Mouse (Mus musculus) heart, embryonic 14.5 days (tissue): Measurements from ENCODE around the gene Capn5. TPM values are rescaled to one million over a fixed set of nuclear protein-coding genes. Genes with fewer than 3 reads are reported as not detected.
A peak's percentile ranks its signal among the peaks of the same experiment; 100 is the strongest.
"Not testable (repeated sequence)": the region's sequence is repeated elsewhere in the genome, so short reads cannot be mapped to it uniquely, and the experiment has no call there.

Experiments used
- ATAC-seq: fragments of 200-750 bp; cut with Nextera tagmentation; 2 replicates; pipeline ENCODE4 v1.8.0; 2017; ENCODE audit warnings: low read depth, moderate TSS enrichment; ENCODE audit not compliant: insufficient number of reproducible peaks, insufficient read depth, low FRiP score
- H3K27ac ChIP-seq, 2 experiments: fragments of 200-500 bp in 1 of 2; fragments of 300-500 bp in 1 of 2; sonication (generic) in 1 of 2; replicated peaks in 1 of 2; 2 replicates each; pipeline ENCODE4 v1.5.1; 2012 to 2014; ENCODE audit warnings: low read depth in 2 of 2, low read length in 2 of 2, control low read depth in 1 of 2, mild to moderate bottlenecking in 1 of 2, mixed read lengths in 1 of 2; ENCODE audit not compliant: control insufficient read depth in 1 of 2, insufficient read depth in 1 of 2
- H3K27me3 ChIP-seq: fragments of 300-500 bp; sonication (generic); 2 replicates; pipeline ENCODE4 v1.6.1; 2014; ENCODE audit warnings: mild to moderate bottlenecking, low read length, control low read depth; ENCODE audit not compliant: control insufficient read depth, insufficient read depth
- H3K36me3 ChIP-seq: fragments of 300-500 bp; sonication (generic); 2 replicates; pipeline ENCODE4 v1.6.1; 2014; ENCODE audit warnings: mild to moderate bottlenecking, control low read depth, low read length, mixed read lengths; ENCODE audit not compliant: control insufficient read depth, insufficient read depth
- H3K4me1 ChIP-seq, 2 experiments: fragments of 200-500 bp in 1 of 2; fragments of 300-500 bp in 1 of 2; sonication (generic) in 1 of 2; 2 replicates each; pipeline ENCODE4 v1.6.1; 2012 to 2014; ENCODE audit warnings: low read length in 2 of 2, control low read depth in 1 of 2, mixed read lengths in 1 of 2; ENCODE audit not compliant: control insufficient read depth in 2 of 2, insufficient read depth in 2 of 2
- H3K4me2 ChIP-seq: fragments of 300-500 bp; sonication (generic); 2 replicates; pipeline ENCODE4 v1.6.1; 2014; ENCODE audit warnings: mild to moderate bottlenecking, low read length
- H3K4me3 ChIP-seq, 2 experiments: fragments of 200-500 bp in 1 of 2; fragments of 300-500 bp in 1 of 2; sonication (generic) in 1 of 2; 2 replicates each; pipeline ENCODE4 v1.5.1; 2012 to 2014; ENCODE audit warnings: low read length in 2 of 2, mild to moderate bottlenecking in 2 of 2, control low read depth in 1 of 2, low read depth in 1 of 2, moderate library complexity in 1 of 2; ENCODE audit not compliant: control insufficient read depth in 1 of 2, insufficient read depth in 1 of 2
- H3K9ac ChIP-seq: fragments of 300-500 bp; sonication (generic); 2 replicates; pipeline ENCODE4 v1.6.1; 2014; ENCODE audit warnings: mild to moderate bottlenecking, low read length
- H3K9me3 ChIP-seq: fragments of 300-500 bp; sonication (generic); 2 replicates; pipeline ENCODE4 v1.6.1; 2016; ENCODE audit warnings: low read length, control low read depth; ENCODE audit not compliant: control insufficient read depth
- WGBS: fragments of 180-500 bp; shearing (Covaris S2); extraction: QIAGEN DNeasy Blood & Tissue Kit; methylation state at CpG from one replicate; pipeline ENCODE4 v1.1.7; 2014; 5-methylcytosine and 5-hydroxymethylcytosine counted together
- polyA plus RNA-seq: library from polyadenylated mRNA; unstranded; fragments of >200 nt; fragmentation: Nextera tagmentation; extraction: Ambion mirVana; gene quantifications from 2 replicates; pipeline ENCODE4 v1.2.1, GENCODE M21; 2014

Capn5 gene
- polyA plus RNA-seq, 1 experiment from 2014 or later, result 2.5 TPM

DNA sequence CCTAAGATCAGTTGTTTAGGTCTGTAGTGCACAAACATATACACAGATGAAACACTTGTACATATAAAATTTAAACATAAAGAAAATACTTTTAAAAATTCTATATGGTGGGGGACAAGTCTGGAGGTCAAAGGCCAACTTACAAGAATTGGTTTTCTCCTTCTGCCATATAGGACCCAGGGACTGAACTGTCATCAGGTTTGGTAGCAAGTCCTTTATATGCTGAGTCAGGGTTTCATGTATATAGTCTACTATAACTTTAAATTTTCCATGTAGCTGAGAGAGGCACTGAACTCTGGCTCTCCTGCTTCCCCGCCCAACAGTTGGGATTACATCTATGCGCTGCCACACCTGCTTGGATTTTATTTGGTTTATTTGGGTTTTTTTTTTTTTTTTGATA is 10.2 kb upstream of the Capn5 start:
- Histone ChIP-seq H3K4me1 (no peaks in the 10 kb centered on the region; a peak in 1 of 4 replicates), H3K27me3 (peaks cover 14% of the 10 kb centered on the region), H3K9me3 (no peaks in the 10 kb centered on the region), H3K4me3 (no peak overlapping the region), H3K27ac (no peak overlapping the region), H3K9ac (no peak overlapping the region), H3K4me2 (no peak overlapping the region), H3K36me3 (no peaks in the 10 kb centered on the region)
- WGBS, result 98% methylated on average over 2 of the region's 2 CpGs
- ATAC-seq, result no peak

DNA sequence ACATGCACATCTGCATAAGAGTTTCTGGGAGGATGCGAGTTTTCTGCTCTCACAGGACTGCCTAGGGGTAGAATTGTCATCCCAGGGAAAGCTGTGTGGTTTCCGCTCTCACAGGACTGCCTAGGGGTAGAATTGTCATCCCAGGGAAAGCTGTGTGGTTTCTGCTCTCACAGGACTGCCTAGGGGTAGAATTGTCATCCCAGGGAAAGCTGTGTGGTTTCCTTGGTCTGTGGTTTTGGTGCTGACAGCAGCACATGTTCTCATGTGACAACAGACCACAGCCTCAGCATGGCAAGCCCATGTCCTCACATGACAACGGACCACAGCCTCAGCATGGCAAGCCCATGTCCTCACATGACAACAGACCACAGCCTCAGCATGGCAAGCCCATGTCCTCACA is 9.3 kb upstream of the Capn5 start:
- not testable (repeated sequence) for H3K36me3 ChIP-seq, H3K4me1 ChIP-seq, H3K9me3 ChIP-seq, H3K4me3 ChIP-seq, ATAC-seq, H3K27ac ChIP-seq, H3K9ac ChIP-seq, H3K27me3 ChIP-seq, H3K4me2 ChIP-seq
- WGBS, result 81% methylated on average over 3 of the region's 3 CpGs

DNA sequence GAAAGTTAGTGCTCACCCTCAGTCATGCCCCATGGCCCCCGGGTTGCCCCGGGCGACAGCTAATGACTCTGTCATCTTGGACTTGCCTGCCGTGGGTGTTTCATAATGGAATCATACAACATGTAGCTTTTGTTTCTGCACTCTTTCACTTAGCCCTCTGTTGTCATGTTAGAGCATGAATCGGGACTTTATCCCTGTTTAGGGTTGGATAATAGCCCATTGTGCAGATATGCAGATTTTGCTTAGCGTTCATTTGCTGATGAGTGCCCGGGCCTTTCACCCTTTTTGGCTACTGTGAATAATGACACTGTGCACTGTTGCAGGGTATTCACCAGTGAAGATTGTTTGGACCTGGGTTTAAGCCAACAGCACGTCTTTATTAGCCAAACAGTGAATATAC is 8.6 kb upstream of the Capn5 start:
- H3K36me3 ChIP-seq, result no peaks in the 10 kb centered on the region
- no peak overlapping the region for H3K9ac ChIP-seq
- H3K27ac ChIP-seq, result no peak overlapping the region
- no peak overlapping the region for H3K4me2 ChIP-seq
- ATAC-seq, result no peak
- H3K9me3 ChIP-seq, result no peaks in the 10 kb centered on the region
- WGBS, result 79% methylated on average over 8 of the region's 8 CpGs
- no peak overlapping the region for H3K4me3 ChIP-seq
- peaks cover 0 to 3% of the 10 kb centered on the region in 2 experiments; a peak in 1 of 4 replicates for H3K4me1 ChIP-seq
- H3K27me3 ChIP-seq, result no peaks in the 10 kb centered on the region; the same call in 1 of the 2 replicates

DNA sequence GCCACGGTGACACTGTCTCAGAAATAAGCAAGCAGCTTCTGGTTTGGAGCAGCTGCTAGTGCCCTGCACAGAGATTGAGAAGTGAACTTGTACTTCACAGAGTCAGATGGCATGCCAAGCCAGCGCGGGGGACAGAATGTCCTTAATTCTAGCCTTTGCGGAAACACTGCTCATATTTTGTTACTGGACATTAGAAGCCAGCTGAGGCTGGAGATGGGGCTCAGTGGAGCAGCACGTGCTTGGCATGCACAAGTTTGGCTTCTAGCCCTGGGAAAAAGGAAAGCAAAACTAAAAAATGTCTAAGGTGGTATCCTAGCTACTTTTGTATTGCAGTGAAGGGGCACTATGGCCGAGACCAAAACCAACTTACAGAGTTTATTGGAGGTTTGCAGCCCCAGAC is 7.3 kb upstream of the Capn5 start:
- no peak overlapping the region for H3K4me2 ChIP-seq
- ATAC-seq, result no peak
- H3K4me3 ChIP-seq, result no peak overlapping the region
- no peak overlapping the region for H3K9ac ChIP-seq
- peaks cover 0 to 5% of the 10 kb centered on the region in 2 experiments; a peak in 1 of 4 replicates for H3K4me1 ChIP-seq
- no peak overlapping the region for H3K27ac ChIP-seq
- H3K27me3 ChIP-seq, result no peaks in the 10 kb centered on the region
- H3K9me3 ChIP-seq, result no peaks in the 10 kb centered on the region
- 74% methylated on average over 6 of the region's 6 CpGs for WGBS
- H3K36me3 ChIP-seq, result no peaks in the 10 kb centered on the region

DNA sequence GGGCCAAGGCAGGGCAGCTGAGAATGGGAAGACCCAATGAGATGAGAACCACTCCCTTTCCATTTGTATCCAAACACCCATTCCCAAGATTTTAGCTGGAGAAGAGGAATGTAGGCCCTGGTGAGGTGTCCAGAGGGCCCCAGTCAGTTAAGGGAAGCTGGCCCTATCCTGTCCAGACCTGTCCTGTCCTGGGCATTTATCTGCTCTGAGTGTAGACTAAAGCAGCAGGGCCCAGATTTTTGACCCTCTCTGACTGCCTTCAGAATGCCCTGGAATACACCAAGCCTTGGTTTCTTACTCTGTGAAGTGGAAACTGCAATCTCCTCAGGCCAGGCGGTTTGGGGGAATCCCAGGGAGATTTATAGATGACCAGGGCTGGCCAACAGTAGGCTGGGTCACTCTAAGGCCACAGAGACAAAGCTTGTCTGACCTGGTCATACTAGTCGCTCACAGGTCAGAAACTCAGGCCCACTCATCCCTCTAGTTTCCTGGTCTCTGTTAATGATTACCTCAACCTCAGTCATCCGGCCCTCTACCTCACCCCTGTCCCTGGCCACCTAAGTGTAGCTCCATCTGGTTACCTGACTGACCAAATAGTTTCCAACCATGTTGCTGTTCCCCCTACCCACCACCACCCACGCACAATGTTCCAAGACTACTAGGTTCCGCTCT is 622 bp upstream of the Capn5 start:
- H3K4me2 ChIP-seq, result peak overlapping the region; percentile 90
- no peaks in the 10 kb centered on the region for H3K36me3 ChIP-seq
- H3K4me1 ChIP-seq, result peaks cover 0 to 17% of the 10 kb centered on the region in 2 experiments; a peak in 3 of 4 replicates
- 0 out of 4 replicates have a peak overlapping the region, but pooled peaks of 1 of the 2 experiments have one; percentile 15 for H3K27ac ChIP-seq
- no peaks in the 10 kb centered on the region for H3K27me3 ChIP-seq
- H3K9ac ChIP-seq, result peak overlapping the region; percentile 75
- H3K4me3 ChIP-seq, result peak overlapping the region; percentile 63 to 76
- peak; percentile 31 for ATAC-seq
- 87% methylated on average over 5 of the region's 5 CpGs for WGBS
- no peaks in the 10 kb centered on the region for H3K9me3 ChIP-seq

DNA sequence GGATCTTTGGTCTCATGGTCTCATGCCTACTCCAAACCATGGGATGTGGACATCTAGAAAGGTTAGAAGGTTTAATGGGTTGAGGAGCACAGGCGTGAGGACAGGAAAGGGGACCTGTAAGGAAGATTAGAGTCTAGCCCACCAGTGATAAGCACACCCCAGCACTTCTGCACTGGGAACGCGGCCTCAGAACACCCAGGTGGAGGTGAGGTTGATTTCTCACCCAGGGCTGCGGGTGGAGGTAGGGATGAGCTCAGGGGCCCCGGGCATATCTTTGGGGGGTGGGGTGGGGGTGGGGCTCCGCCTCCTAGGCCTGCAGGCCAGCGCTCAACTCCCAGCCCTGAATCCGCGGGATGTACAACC is 527 bp downstream of the Capn5 start:
- Histone ChIP-seq H3K27ac (no peak overlapping the region), H3K4me3 (peak overlapping the region; percentile 63 to 76), H3K9ac (peak overlapping the region; percentile 75), H3K9me3 (no peaks in the 10 kb centered on the region), H3K4me2 (peak overlapping the region; percentile 90), H3K4me1 (peaks cover 0 to 17% of the 10 kb centered on the region in 2 experiments; a peak in 3 of 4 replicates), H3K36me3 (no peaks in the 10 kb centered on the region), H3K27me3 (no peaks in the 10 kb centered on the region)
- ATAC-seq, result no peak
- 4% methylated on average over 9 of the region's 9 CpGs for WGBS

DNA sequence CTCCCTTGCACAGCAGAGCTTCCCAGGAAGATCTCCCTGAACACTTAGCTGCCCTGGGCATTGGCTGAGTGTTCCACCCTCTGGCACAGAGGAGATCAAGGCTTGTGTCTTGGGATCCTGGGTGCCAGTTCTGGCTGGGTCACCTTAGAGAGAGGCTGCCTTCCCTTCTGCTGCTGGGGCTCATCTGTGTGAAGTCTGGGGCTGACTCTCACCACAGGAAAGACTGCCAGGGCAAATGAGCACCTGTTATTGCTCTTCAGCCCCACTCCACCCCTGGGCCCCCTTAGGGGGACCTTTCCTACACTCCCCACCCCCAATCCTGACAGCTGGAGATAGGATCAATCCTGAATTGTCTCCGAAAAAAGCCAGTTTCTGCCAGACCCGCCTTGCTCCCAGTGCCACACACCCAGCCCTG is 996 bp downstream of the Capn5 start:
- Histone ChIP-seq H3K27ac (no peak overlapping the region), H3K4me1 (peaks cover 0 to 17% of the 10 kb centered on the region in 2 experiments; a peak in 3 of 4 replicates), H3K4me3 (peak overlapping the region in 1 of 2 experiments; percentile 76; a peak in 1 of 4 replicates), H3K36me3 (no peaks in the 10 kb centered on the region), H3K9ac (no peak overlapping the region), H3K9me3 (no peaks in the 10 kb centered on the region), H3K4me2 (peak overlapping the region; percentile 90), H3K27me3 (no peaks in the 10 kb centered on the region)
- ATAC-seq, result no peak
- WGBS, result 27% methylated on average over 2 of the region's 2 CpGs
